ENCODE assay signal across 9 mouse cellular contexts in the genomic region with DNA sequence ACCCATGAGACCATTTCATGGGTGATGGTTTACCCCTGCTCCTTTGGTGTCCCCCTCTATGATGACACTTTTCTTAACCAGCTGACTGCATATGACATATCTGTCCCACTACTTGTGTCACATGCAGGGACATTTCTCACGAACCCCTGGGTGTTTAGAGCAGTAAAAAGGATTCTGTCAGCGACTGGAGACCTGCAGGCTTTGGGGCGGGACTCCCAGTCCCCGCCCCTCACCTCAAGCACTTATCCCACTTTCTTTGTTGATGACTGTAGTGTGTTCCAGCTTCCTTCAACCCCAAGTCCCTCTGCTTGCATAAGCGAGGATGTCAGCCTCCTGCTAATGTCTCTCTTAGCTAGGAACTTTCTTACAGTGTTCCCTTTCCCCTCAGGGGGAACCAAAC. TPM values are rescaled to one million over a fixed set of nuclear protein-coding genes. Genes with fewer than 3 reads are reported as not detected.
DNase-seq lines count a peak whose midpoint lies in the region; ATAC-seq and TF ChIP-seq lines count a peak whose summit lies in the region.
"Had no signal": no experiment of that assay in that cellular context is flagged by ENCODE, and none has a peak within 500 bp of the region (broad histone marks: within the 10 kb centered on the region; RNA-seq: fewer than 3 reads in every experiment).

No protein-coding gene starts in this region.

- peaks cover 30% of the 10 kb centered on the region for H3K27me3 ChIP-seq in embryonic facial prominence, embryonic 15.5 days
- peaks cover 39% of the 10 kb centered on the region for H3K27me3 ChIP-seq in liver, postnatal 0 days (ENCODE audit: insufficient read depth, low read length)
- no peaks in the 10 kb centered on the region for H3K27me3 ChIP-seq in stomach, postnatal 0 days (ENCODE audit: control insufficient read depth, insufficient read depth, low read length)

- TF ChIP-seq EP300 in liver, postnatal 0 days (IDR thresholded peaks at IDR 0.05; ENCODE audit: low read depth): no peak
- no peak for TF ChIP-seq EP300 in stomach, postnatal 0 days (optimal IDR thresholded peaks at IDR 0.05)

- H3K4me1 ChIP-seq in lung, adult 2 months (ENCODE audit: control insufficient read depth, insufficient read depth, low read length): peaks cover 2% of the 10 kb centered on the region; the same call in 1 of the 2 replicates
- H3K4me1 ChIP-seq in embryonic facial prominence, embryonic 15.5 days: peaks cover 40% of the 10 kb centered on the region
- H3K4me1 ChIP-seq in liver, postnatal 0 days (ENCODE audit: insufficient read depth): peaks cover 20% of the 10 kb centered on the region
- no peaks in the 10 kb centered on the region for H3K4me1 ChIP-seq in stomach, postnatal 0 days (replicated peaks; ENCODE audit: control insufficient read depth, insufficient read depth)

- peak overlapping the region; percentile 96; the same call in 1 of the 2 replicates for H3K4me2 ChIP-seq in embryonic facial prominence, embryonic 15.5 days (replicated peaks)
- H3K4me2 ChIP-seq in liver, postnatal 0 days (ENCODE audit: low read depth, low read length): peak overlapping the region; percentile 87
- no peak overlapping the region for H3K4me2 ChIP-seq in stomach, postnatal 0 days (replicated peaks; ENCODE audit: low read depth)

- H3K4me3 ChIP-seq in lung, adult 2 months (replicated peaks; ENCODE audit: extremely low read depth, low read depth, low read length): no peak overlapping the region
- no peak overlapping the region for H3K4me3 ChIP-seq in embryonic facial prominence, embryonic 15.5 days (replicated peaks)
- H3K4me3 ChIP-seq in liver, postnatal 0 days (ENCODE audit: low read depth, low read length): peak overlapping the region; percentile 69
- no peak overlapping the region for H3K4me3 ChIP-seq in stomach, postnatal 0 days (ENCODE audit: low read depth, low read length)

- ATAC-seq in embryonic facial prominence, embryonic 15.5 days (ENCODE audit: insufficient number of reproducible peaks, low FRiP score, low TSS enrichment, low read depth): no peak
- ATAC-seq in liver, postnatal 0 days: peak; percentile 1; the same call in 1 of the 2 replicates
- ATAC-seq in stomach, postnatal 0 days (ENCODE audit: low FRiP score, low TSS enrichment): no peak
- ATAC-seq: CD4-positive, CD25-positive, alpha-beta regulatory T cell, adult 4 months had no signal

- H3K9ac ChIP-seq in embryonic facial prominence, embryonic 15.5 days: no peak overlapping the region
- H3K9ac ChIP-seq in liver, postnatal 0 days (replicated peaks): peak overlapping the region; percentile 71
- no peak overlapping the region for H3K9ac ChIP-seq in stomach, postnatal 0 days (ENCODE audit: low read length)

- H3K36me3 ChIP-seq in embryonic facial prominence, embryonic 15.5 days: no peaks in the 10 kb centered on the region
- no peaks in the 10 kb centered on the region for H3K36me3 ChIP-seq in liver, postnatal 0 days (replicated peaks; ENCODE audit: insufficient read depth, low read length)
- H3K36me3 ChIP-seq in stomach, postnatal 0 days (ENCODE audit: control insufficient read depth, insufficient read depth, low read length): no peaks in the 10 kb centered on the region

- H3K9me3 ChIP-seq in embryonic facial prominence, embryonic 15.5 days (replicated peaks): no peaks in the 10 kb centered on the region
- no peaks in the 10 kb centered on the region for H3K9me3 ChIP-seq in liver, postnatal 0 days (ENCODE audit: low read length)
- H3K9me3 ChIP-seq in stomach, postnatal 0 days (ENCODE audit: control insufficient read depth, low read length): no peaks in the 10 kb centered on the region

- H3K27ac ChIP-seq in embryonic facial prominence, embryonic 15.5 days (replicated peaks): no peak overlapping the region
- peak overlapping the region; percentile 85 for H3K27ac ChIP-seq in liver, postnatal 0 days (ENCODE audit: low read depth)
- H3K27ac ChIP-seq in stomach, postnatal 0 days (replicated peaks): peak overlapping the region; percentile 18; the same call in 1 of the 2 replicates

- DNase-seq in lung, adult 2 months: no peak
- DNase-seq in lung, postnatal 4 days: no peak
- DNase-seq in liver, postnatal 0 days: no peak
- DNase-seq in stomach, postnatal 0 days (ENCODE audit: low spot score): no peak
- DNase-seq in cerebellum, postnatal 36 days: no peak
- DNase-seq in cerebellum, adult 9-11 months: no peak
- DNase-seq: adrenal gland, postnatal 10 days had no signal

- 0 out of 2 replicates have a peak, but pooled peaks have one; percentile 23 for TF ChIP-seq POLR2A in lung, adult 2 months (IDR thresholded peaks at IDR 0.05; ENCODE audit: borderline replicate concordance, extremely low read depth, low read depth, low read length)

- 59% methylated on average over 5 of the region's 5 CpGs for WGBS in lung, adult 2 months
- 52% methylated on average over 5 of the region's 5 CpGs for WGBS in embryonic facial prominence, embryonic 15.5 days
- WGBS in liver, postnatal 0 days (ENCODE audit: insufficient replicate concordance): 36% methylated on average over 5 of the region's 5 CpGs
- 52% methylated on average over 5 of the region's 5 CpGs for WGBS in stomach, postnatal 0 days

- TF ChIP-seq CTCF in lung, adult 2 months (IDR thresholded peaks at IDR 0.05; ENCODE audit: insufficient read depth, low read length): no peak
- no peak for TF ChIP-seq CTCF in liver, postnatal 0 days (IDR thresholded peaks at IDR 0.05; ENCODE audit: low read depth)
- TF ChIP-seq CTCF in stomach, postnatal 0 days (IDR thresholded peaks at IDR 0.05; ENCODE audit: low read depth): no peak

RNA-seq across cellular contexts. Expression of a gene that starts 2.0 kb away (rescaled TPM):
- polyA plus RNA-seq in lung, adult 2 months (2012; rRNA removed): 148 and 282 TPM in 2 replicates
- 16.6 and 18.7 TPM in 2 replicates for polyA plus RNA-seq in embryonic facial prominence, embryonic 15.5 days (2015; fragmentation: Nextera tagmentation; extraction: Ambion mirVana)
- 20.2 and 34.0 TPM in 2 replicates for polyA plus RNA-seq in liver, postnatal 0 days (2015; fragmentation: Nextera tagmentation; extraction: Ambion mirVana)
- polyA plus RNA-seq in stomach, postnatal 0 days (2015; fragmentation: Nextera tagmentation; extraction: Ambion mirVana): 8.8 and 11.3 TPM in 2 replicates
